Mouse (Mus musculus): ENCODE measurements around the gene Syt15. TPM values are rescaled to one million over a fixed set of nuclear protein-coding genes. Genes with fewer than 3 reads are reported as not detected.

The Syt15 gene
- polyA plus RNA-seq (2014; fragmentation: Illumina TruSeq; extraction: RNeasy Lipid Tissue Mini Kit (QIAGEN cat#74804); ENCODE audit: low read depth, low replicate concordance) = not detected

DNA sequence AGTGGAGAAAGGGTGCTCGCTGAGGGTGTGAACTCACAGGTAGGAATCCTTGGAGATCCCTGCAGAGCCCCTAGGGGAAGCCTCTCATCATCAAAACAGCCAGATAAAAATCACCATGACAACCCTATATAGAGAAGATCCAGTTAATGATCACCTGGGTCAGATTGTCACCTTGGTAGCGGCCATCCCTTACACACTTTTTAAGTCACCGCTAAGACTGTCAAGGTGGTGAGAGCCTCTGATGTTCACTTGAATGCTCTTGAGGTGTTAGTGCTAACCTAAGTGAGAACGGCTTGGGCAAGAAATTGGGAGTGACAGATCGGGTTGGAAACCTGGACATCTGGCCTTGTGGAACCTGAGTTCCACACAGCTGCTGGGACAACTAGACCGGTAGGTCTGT, at the start of gene Syt15:
Gene Syt15, plus strand, starts transcription at position 301 of the 400 bp plus-strand sequence.

DNA sequence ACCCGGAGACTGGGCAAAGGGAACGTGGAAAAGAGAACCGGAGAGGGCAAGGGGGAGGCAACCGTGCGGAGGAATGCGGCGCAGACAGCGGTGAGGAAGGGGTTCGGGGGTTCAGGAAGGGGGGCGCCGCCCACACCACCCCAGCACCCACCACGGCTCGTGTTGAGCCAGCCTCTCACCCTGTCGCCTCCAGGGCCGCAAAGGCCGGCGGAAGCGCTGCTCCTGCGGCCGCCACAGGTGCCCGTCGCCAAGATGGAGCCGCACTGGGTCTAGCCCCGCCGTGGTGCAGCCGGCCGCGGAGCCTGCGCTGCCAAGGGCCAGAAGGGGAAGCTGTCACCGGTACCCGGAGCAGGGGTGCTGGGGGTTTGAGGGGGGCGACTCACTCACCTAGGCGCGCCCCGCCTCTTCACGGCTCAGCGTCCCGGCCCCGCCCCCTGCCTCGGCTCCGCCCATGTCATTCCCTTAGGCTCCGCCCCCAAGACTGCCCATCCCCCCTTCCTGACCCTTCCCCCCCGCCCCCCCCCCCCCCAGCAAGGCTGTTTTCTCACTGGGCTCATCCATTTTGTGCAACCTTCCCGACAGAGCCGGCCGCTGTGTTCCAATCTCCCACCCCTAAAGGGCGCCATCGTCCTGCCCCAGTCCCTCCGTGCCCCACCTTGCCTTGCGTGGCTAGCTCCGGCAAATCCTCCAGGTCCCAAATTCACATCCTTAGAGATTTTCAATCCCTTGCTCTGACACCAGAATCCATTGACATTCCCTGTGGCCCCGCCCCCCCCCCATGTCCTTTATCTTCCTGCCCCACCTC, 18.0 kb upstream of the Syt15 start, which contains the start of gene Gprin2:
Gene Gprin2, minus strand, starts transcription at position 423 of the 805 bp plus-strand sequence.

Other genes starting within 250 kb of the Syt15 start
- gene Zfp488, start 240.8 kb upstream of the Syt15 start, polyA plus RNA-seq (2014; fragmentation: Illumina TruSeq; extraction: RNeasy Lipid Tissue Mini Kit (QIAGEN cat#74804); ENCODE audit: low read depth, low replicate concordance) = not detected
- not detected for gene Gm30083, start 204.4 kb upstream of the Syt15 start, polyA plus RNA-seq (2014; fragmentation: Illumina TruSeq; extraction: RNeasy Lipid Tissue Mini Kit (QIAGEN cat#74804); ENCODE audit: low read depth, low replicate concordance)
- gene Gm5460, start 202.8 kb upstream of the Syt15 start, polyA plus RNA-seq (2014; fragmentation: Illumina TruSeq; extraction: RNeasy Lipid Tissue Mini Kit (QIAGEN cat#74804); ENCODE audit: low read depth, low replicate concordance) = not detected
- not detected for gene Antxrl, start 166.9 kb upstream of the Syt15 start, polyA plus RNA-seq (2014; fragmentation: Illumina TruSeq; extraction: RNeasy Lipid Tissue Mini Kit (QIAGEN cat#74804); ENCODE audit: low read depth, low replicate concordance)
- gene Anxa8, start 133.6 kb upstream of the Syt15 start, polyA plus RNA-seq (2014; fragmentation: Illumina TruSeq; extraction: RNeasy Lipid Tissue Mini Kit (QIAGEN cat#74804); ENCODE audit: low read depth, low replicate concordance) = not detected
- gene A630023A22Rik, start 116.8 kb upstream of the Syt15 start, polyA plus RNA-seq (2014; fragmentation: Illumina TruSeq; extraction: RNeasy Lipid Tissue Mini Kit (QIAGEN cat#74804); ENCODE audit: low read depth, low replicate concordance) = not detected
- gene Npy4r, start 67.1 kb upstream of the Syt15 start, polyA plus RNA-seq (2014; fragmentation: Illumina TruSeq; extraction: RNeasy Lipid Tissue Mini Kit (QIAGEN cat#74804); ENCODE audit: low read depth, low replicate concordance) = not detected
- not detected for gene Gprin2, start 17.9 kb upstream of the Syt15 start, polyA plus RNA-seq (2014; fragmentation: Illumina TruSeq; extraction: RNeasy Lipid Tissue Mini Kit (QIAGEN cat#74804); ENCODE audit: low read depth, low replicate concordance)
- 51.6 TPM for gene Shld2, start 90.9 kb downstream of the Syt15 start, polyA plus RNA-seq (2014; fragmentation: Illumina TruSeq; extraction: RNeasy Lipid Tissue Mini Kit (QIAGEN cat#74804); ENCODE audit: low read depth, low replicate concordance)
- gene Glud1, start 91.1 kb downstream of the Syt15 start, polyA plus RNA-seq (2014; fragmentation: Illumina TruSeq; extraction: RNeasy Lipid Tissue Mini Kit (QIAGEN cat#74804); ENCODE audit: low read depth, low replicate concordance) = 889 TPM
- gene Fam25c, start 135.8 kb downstream of the Syt15 start, polyA plus RNA-seq (2014; fragmentation: Illumina TruSeq; extraction: RNeasy Lipid Tissue Mini Kit (QIAGEN cat#74804); ENCODE audit: low read depth, low replicate concordance) = 2.5 TPM
- not detected for gene Sncg, start 155.2 kb downstream of the Syt15 start, polyA plus RNA-seq (2014; fragmentation: Illumina TruSeq; extraction: RNeasy Lipid Tissue Mini Kit (QIAGEN cat#74804); ENCODE audit: low read depth, low replicate concordance)
- 2.6 TPM for gene Mmrn2, start 155.9 kb downstream of the Syt15 start, polyA plus RNA-seq (2014; fragmentation: Illumina TruSeq; extraction: RNeasy Lipid Tissue Mini Kit (QIAGEN cat#74804); ENCODE audit: low read depth, low replicate concordance)